Mouse (Mus musculus) skeletal muscle tissue, adult 2 months (tissue): ENCODE results near the gene Ntmt1.

Experiments used
- DNase-seq: peaks from one replicate; pipeline ENCODE4 v3.0.0-alpha.2; 2012; ENCODE audit warnings: low read depth, low spot score

Ntmt1 gene

DNA sequence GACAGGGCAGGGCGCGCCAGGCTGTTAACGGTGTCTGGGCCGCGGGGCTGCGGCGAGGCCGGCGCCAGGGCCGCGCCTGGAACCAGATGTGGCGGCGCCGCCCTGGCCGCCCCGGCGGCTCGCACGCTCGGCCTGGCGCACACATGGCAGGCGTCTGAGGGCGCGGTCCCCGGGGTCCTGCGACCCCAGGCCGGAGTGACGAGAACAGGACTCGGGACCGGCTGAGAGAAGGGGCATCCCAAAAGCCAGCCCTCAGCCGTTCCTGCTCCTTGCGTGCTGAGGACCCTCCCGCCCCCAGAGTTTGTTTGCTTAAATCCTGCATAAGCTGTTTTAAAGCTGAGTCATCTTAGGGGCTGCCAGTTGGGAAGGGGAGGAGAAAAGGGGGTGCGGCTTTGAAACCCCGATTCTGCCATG lies 57.3 kb downstream of the Ntmt1 start:
- no peak for DNase-seq

DNA sequence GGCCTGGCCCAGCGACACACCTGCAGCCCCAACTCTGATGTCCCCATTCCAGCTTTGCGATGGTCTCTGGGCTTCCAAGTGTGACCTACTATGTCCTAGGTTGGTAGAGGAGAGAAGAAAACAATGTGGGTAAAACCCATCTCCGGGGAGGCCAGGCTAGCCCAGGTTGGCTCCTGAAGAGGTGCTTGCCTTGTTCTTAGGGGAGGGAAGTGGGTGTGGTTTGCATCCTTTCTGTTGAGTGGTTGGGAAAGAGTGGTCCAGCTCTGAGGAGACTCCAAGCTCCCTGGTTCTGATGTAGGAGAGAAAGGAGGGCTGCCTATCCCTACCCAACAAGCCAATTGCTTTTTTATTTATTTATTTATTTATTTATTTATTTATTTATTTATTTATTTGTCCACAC lies 57.8 kb downstream of the Ntmt1 start:
- DNase-seq, result no peak

DNA sequence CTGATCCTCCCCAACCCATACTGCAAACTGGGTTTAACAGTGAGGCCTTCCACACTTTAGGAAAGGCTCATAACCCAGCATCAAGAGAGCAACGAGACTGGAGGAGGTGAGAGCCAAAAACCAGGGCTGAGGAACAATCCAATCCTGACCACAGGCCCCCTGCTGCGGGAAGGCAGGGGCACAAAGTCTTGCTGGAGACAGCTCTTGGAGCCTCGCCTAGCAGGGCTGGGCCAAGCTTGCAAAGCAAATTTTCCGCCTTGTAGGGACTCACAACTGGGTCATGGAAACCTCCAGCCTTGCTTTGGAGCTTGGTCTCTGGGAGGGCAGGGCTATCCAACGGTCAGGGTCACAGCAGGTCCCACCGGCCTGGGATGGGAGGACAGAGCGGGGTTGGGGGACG lies 63.2 kb downstream of the Ntmt1 start:
- DNase-seq, result peak; percentile 31
